Mouse (Mus musculus) left cerebral cortex, adult 8-10 months (tissue): ENCODE measurements around the gene Gm28038. TPM values are rescaled to one million over a fixed set of nuclear protein-coding genes. Genes with fewer than 3 reads are reported as not detected.

Experiments
- DNase-seq, 2 experiments: peaks; one replicate each; pipeline ENCODE4 v3.0.0; 2022; ENCODE audit warnings: low spot score in 2 of 2
- total RNA-seq, 4 experiments: library from RNA; stranded (reverse); gene quantifications; 2 replicates each; pipeline ENCODE4 v1.2.4; 2022

Gm28038 gene
- total RNA-seq, 4 experiments from 2014 or later, result not detected

- no peak for DNase-seq
Measured at GRCm38 (mm10) chr2:30345971-30346676, 65.3 kb downstream of the Gm28038 start.

DNA sequence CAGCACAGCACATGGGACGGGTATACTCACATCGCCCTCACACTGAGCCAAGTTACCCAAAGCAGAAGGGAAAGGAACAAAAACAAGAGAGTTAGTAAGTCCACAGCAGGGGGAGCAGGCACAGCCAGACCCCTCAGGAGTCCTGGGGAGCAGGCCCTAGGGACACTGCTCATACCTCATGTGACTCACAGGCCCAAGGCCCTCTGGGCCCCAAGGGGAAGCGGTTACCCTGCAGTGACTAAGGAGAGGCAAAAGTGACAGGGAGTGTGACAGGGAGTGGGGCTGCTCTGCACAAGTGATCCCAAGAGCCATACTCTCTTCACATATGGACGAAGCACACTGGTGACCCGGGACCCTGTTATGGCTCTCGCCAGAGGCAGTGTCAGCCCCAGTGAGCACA, 68.4 kb downstream of the Gm28038 start:
- DNase-seq, result no peak

Other genes with a start within 250 kb of the Gm28038 start
- 10 to 100 TPM; 38.7 to 43.4 (median 42.1) TPM for gene Wdr34, start 232.2 kb upstream of the Gm28038 start, total RNA-seq
- 100 to 1,000 TPM; 190 to 221 (median 207) TPM for gene Set, start 223.7 kb upstream of the Gm28038 start, total RNA-seq
- gene Pkn3, start 203.4 kb upstream of the Gm28038 start, total RNA-seq, result 1 to 10 TPM; 1.9 to 4.5 (median 2.3) TPM
- gene Zdhhc12, start 187.4 kb upstream of the Gm28038 start, total RNA-seq, result 10 to 100 TPM in 1 of 4 experiments, 1 to 10 TPM in 3; 6.8 to 10.5 (median 8.9) TPM
- 100 to 1,000 TPM; 141 to 144 (median 142) TPM for gene Zer1, start 156.5 kb upstream of the Gm28038 start, total RNA-seq
- 10 to 100 TPM; 46.3 to 59.3 (median 49.1) TPM for gene Tbc1d13, start 147.3 kb upstream of the Gm28038 start, total RNA-seq
- 10 to 100 TPM; 18.8 to 23.6 (median 22.9) TPM for gene Endog, start 109.5 kb upstream of the Gm28038 start, total RNA-seq
- 10 to 100 TPM; 30.7 to 36.2 (median 31.6) TPM for gene Spout1, start 102.6 kb upstream of the Gm28038 start, total RNA-seq
- gene Kyat1, start 75.2 kb upstream of the Gm28038 start, total RNA-seq, result 10 to 100 TPM; 15.3 to 16.8 (median 16.1) TPM
- gene Lrrc8a, start 43.3 kb upstream of the Gm28038 start, total RNA-seq, result 10 to 100 TPM; 59.1 to 67.0 (median 61.5) TPM
- gene Gm28035, start 40.5 kb upstream of the Gm28038 start, total RNA-seq, result 1 to 10 TPM; 3.8 to 8.8 (median 5.5) TPM
- gene Phyhd1, start 14.8 kb upstream of the Gm28038 start, total RNA-seq, result 10 to 100 TPM; 16.6 to 22.2 (median 19.5) TPM
- gene Dolk, start 5.3 kb downstream of the Gm28038 start, total RNA-seq, result 10 to 100 TPM; 23.3 to 27.7 (median 25.2) TPM
- 10 to 100 TPM; 16.7 to 23.0 (median 19.6) TPM for gene Nup188, start 5.4 kb downstream of the Gm28038 start, total RNA-seq
- 100 to 1,000 TPM; 279 to 301 (median 286) TPM for gene Sh3glb2, start 78.3 kb downstream of the Gm28038 start, total RNA-seq
- 100 to 1,000 TPM; 106 to 121 (median 108) TPM for gene Miga2, start 83.2 kb downstream of the Gm28038 start, total RNA-seq
- gene Dolpp1, start 111.2 kb downstream of the Gm28038 start, total RNA-seq, result 10 to 100 TPM; 22.2 to 30.1 (median 27.3) TPM
- 10 to 100 TPM; 52.0 to 65.8 (median 62.6) TPM for gene Crat, start 134.8 kb downstream of the Gm28038 start, total RNA-seq
- 100 to 1,000 TPM; 174 to 191 (median 186) TPM for gene Ptpa, start 135.0 kb downstream of the Gm28038 start, total RNA-seq
- gene Ier5l, start 193.2 kb downstream of the Gm28038 start, total RNA-seq, result 10 to 100 TPM; 18.3 to 21.6 (median 19.8) TPM